Mouse (Mus musculus): ENCODE results near the gene Pir. TPM values are rescaled to one million over a fixed set of nuclear protein-coding genes. Genes with fewer than 3 reads are reported as not detected.

The Pir gene
- 1 to 10 TPM; 3.9 to 4.4 TPM for total RNA-seq (2021)
- long read RNA-seq, partial matches to known transcripts, result 0 of 5 reads
- long read RNA-seq, other reads (novel, unspliced or antisense), result 1 of 5 reads

DNA sequence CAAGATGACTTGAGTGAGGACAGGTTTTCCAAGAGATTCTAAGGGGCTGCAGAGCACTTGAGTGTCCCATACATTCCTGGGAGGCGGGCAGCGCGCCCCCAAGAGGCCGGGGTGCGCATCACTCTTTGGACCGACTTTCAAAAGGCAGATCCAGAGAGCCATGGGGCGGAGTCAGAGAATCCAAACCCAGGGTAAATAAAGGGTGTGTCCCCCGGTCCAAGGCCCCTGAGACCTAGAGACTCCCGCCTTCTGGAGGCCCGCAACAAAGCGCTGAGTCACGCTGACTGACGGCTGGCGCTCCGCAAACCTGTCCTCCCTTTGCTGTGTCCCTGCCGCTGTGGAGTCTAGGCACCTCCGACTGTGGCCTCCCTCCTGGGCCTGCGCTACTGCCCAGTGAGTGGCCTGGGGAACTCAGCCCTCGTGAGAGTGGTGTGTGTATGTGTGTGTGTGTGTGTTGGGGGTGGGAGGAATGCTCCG is at the start of gene Pir:
Gene Pir (plus strand): TSS at position 87 of the 477 bp plus-strand sequence.
- DNase-seq (ENCODE audit: low spot score in 2 of 2), result peak; percentile 14 to 44

DNA sequence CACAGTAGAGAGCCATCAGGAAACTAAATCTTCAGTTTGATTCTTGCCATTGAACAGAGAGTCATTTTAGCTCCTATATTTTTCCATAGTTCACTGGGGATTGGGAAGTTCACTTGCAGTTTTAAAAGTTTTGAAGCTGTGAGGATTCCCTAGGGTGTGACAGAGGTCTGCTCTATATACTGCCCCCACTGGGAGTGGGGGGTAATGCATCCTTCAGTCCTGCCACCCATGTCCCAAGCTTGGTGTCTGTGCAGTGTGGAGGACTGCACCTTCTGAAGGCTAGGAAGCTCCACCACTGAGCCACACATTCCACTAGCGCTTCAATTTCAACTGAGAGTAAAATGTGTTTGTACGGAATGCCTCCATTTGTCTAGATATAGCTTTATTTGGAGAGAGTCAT is 47.2 kb upstream of the Pir start:
- DNase-seq (ENCODE audit: low spot score in 2 of 2), result no peak

DNA sequence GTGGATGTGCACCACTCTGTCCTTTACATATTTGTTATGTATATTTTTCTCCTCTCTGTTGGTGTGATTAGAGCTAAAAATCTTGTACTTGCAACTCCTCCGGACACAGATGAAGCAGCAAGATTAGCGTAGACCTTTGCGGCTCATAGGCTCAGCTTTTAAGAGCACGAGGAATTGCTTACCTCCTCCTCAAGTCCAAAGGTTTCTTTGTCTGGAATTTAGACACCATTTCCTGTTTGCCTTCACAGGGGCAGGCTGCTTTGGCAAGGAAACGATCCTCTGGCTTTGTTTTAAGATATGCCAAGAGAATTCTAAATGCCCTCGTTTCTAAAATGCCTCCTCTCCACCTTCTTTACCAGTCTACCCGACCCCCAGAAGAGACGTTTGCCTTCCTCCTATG is 35.8 kb upstream of the Pir start:
- DNase-seq (ENCODE audit: low spot score in 2 of 2), result no peak

DNA sequence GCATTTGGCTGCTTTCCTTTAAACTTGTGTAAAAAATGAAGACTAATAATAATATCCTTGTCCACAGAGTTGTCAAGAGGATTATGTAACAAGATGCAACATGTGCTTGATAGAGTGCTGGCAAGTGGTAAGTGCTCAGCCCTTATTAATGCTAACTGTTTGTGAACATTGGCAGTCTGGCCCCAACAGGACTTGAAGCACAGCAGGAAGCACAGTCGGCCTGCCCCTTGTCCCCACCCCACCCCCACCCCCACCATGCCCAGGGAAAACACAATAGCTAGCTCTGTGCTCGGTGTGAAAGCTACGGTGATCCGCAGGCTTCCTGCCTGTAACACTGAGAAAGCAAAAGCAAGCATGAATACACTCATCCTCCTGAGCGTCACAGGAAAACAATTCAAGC is 23.5 kb upstream of the Pir start:
- DNase-seq (ENCODE audit: low spot score in 2 of 2), result no peak

DNA sequence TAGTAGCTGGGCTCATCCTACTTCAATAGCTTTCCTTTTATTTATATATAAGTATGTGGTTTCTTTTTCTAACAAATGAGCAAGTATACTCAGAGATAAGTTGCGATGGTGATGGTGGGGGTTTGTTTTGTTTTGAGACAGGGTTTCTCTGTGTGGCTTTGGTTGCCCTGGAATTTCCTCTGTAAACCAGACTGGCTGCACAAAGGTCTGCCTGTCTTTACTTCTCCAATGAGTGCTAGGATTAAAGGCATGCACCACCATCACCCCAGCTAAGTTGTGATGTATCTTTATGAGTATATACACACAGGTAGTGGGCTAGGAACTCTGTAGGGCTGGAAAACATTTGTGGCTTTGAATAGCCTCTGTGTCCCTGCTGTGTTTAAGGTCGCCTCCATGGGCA is 22.4 kb upstream of the Pir start:
- DNase-seq (ENCODE audit: low spot score in 2 of 2), result no peak

DNA sequence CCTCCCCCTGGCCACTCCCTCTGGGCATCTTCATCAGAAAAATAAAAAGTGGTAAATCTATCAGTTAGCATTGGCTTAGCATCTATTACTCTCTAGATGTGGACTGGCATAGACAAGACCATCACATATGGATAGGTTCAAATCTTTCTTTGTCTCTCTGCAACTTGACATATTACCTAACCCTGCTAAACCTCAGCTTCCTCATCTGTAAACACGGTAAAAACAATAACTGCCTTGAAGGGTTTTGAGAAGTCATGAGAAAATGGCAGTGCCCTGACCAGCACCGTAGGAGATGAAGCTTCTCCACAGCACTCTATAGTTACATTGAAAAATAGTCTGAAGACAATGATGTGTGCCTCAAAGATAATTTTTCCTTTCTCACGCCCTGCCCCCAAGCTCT is 12.6 kb upstream of the Pir start:
- DNase-seq (ENCODE audit: low spot score in 2 of 2), result no peak

- DNase-seq (ENCODE audit: low spot score in 2 of 2), result no peak
Observed at GRCm38 (mm10) chrX:164258057-164258456, 11.1 kb upstream of the Pir start, which contains the start of gene Bmx. Bmx (minus strand) TSS chrX:164258193.

DNA sequence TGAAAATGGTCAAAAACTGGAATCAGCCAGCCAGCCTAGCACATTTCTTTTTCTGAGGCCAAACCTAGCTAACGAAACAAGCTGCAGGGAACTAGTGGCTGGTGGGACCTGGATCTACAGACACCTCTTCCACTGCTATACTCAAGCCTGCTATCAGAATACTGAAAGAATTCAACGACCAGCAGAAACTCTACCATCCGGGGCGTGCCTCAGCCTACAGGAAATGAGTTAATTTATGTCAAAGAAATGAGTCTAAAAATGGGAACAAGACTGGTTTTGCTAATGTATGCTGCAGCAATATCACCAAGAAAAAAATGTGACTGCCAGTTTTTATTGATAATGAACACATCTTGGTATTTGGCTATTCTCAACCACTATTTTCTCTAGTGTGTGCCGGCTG is 10.5 kb upstream of the Pir start:
- DNase-seq (ENCODE audit: low spot score in 2 of 2), result no peak

DNA sequence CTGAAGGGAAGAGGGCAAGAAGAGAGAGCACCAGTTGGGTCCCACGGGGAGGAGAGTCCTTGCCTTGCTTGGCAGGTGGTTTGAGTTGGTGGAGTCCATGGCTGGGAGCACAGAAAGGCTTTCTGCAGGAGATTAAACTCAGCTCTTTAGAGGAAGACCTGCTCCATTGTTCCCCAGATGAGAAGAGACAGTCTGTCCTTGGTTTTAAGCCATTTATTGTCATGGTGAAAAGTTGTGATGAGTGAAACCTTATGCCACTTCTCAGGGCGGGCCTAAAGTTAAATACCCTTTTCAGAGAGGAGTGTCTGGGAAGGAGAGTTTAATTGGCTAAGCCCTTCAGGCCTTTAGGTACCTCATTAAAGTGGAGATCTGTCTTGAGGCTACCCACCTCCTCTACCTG is 6.9 kb upstream of the Pir start:
- DNase-seq (ENCODE audit: low spot score in 2 of 2), result no peak

DNA sequence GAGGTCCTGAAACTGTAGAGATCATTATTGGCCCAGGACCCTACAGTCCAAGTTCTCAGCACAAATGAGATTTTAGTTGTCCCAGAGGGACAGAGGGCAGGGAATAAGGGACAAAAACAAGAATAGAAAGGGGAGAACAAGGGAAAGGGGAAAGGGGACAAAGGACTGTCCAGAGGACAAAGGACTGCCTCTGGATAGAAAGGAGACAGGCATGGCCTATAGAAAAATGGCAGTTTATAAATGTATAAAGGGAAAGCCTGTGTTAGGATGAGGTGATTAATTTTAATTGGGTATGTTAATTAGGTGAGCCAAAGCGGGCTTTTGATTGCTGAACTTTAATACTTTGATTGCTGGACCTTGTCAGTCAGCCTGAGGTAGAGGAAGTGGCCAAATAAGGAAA is 4.3 kb upstream of the Pir start:
- DNase-seq (ENCODE audit: low spot score in 2 of 2), result no peak

DNA sequence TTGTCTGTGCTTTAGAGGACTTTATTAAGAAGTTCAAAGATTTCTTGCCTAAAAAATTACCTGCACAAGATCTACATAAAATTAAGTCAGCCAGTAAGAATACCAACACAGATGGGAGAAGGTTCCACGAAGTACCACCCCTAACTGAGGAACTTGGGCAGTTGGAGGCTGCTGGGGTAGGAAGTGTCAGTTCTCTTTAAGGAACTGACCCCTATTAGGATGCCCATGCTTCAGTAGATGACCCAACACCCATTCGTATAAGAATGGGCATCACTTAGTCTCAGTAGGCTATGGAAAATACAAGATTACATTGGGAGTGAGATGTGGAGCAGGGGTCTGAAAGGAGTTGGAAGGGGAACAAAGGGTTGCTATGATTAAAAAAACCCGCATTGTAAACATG is 1.4 kb downstream of the Pir start:
- no peak for DNase-seq (ENCODE audit: low spot score in 2 of 2)

DNA sequence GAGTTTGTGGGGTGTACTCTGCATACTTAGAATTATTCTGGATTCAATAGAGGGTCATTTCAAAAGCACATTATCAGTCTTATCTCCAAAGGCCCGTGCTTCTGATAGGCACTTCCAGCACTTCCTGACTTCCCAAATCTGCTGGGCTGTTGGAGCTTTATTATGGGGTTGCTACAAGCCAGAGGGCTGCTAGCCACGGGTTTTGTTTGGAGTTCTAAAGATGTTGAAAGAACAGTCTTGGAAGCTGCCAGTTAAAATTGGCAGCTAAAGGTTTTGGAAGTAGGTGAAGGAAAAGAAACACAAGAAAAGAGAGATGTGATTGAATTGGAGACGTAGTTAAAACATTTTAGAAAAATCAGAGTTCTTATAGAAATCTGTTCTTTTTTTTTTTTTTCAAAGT is 6.4 kb downstream of the Pir start:
- no peak for DNase-seq (ENCODE audit: low spot score in 2 of 2)

GRCm38 (mm10) chrX:164280918-164281647 is 11.9 kb downstream of the Pir start:
- DNase-seq (ENCODE audit: low spot score in 2 of 2), result no peak

- no peak for DNase-seq (ENCODE audit: low spot score in 2 of 2)
Observed at GRCm38 (mm10) chrX:164283808-164284207, 14.6 kb downstream of the Pir start.

GRCm38 (mm10) chrX:164287077-164287476 is 17.9 kb downstream of the Pir start:
- peak; percentile 18 to 22 for DNase-seq (ENCODE audit: low spot score in 2 of 2)

DNA sequence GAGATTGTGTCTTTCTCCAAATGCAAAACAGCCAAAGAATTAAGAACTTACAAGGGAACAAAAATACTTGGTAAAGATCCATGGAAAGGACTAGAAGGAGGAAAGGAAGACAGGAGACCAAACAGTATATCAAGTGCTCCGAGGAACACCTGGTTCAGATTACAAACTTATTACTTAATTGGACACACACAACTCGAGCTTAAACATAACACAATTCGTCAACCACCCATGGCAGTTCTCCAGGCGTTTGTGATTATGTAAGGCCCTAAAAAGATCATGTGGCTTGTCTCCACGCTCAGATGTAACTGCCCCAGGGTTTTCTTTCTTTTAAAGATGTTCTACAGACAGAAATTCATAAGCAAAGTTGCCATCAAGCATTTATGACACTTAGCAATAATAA is 22.0 kb downstream of the Pir start:
- DNase-seq (ENCODE audit: low spot score in 2 of 2), result no peak

DNA sequence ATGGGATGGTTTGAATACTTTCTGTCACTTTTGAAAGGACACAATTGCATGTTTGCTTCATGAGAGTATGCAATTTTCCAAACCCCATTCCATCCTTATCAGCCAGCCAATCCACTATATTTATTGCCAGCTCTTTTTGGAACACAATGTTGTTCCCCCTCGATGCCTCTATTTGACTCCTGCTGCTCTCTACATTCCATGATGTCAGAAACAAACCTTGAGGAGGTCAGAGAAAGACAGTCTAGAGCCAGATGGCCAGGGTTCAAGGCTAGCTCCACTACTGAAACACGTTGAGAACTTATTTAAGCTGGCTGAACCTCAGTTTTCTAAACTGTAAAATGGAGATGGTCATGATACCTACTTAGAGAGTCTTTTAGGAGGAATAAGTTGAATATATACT is 37.1 kb downstream of the Pir start:
- no peak for DNase-seq (ENCODE audit: low spot score in 2 of 2)

- DNase-seq (ENCODE audit: low spot score in 2 of 2), result no peak
Observed at GRCm38 (mm10) chrX:164313876-164314275, 44.7 kb downstream of the Pir start.

- DNase-seq (ENCODE audit: low spot score in 2 of 2), result no peak
Observed at GRCm38 (mm10) chrX:164318554-164318953, 49.4 kb downstream of the Pir start.

- no peak for DNase-seq (ENCODE audit: low spot score in 2 of 2)
Observed at GRCm38 (mm10) chrX:164320031-164320430, 50.9 kb downstream of the Pir start.

- DNase-seq (ENCODE audit: low spot score in 2 of 2), result no peak
Observed at GRCm38 (mm10) chrX:164322492-164322891, 53.3 kb downstream of the Pir start.

GRCm38 (mm10) chrX:164323391-164323913 is 54.3 kb downstream of the Pir start:
- DNase-seq (ENCODE audit: low spot score in 2 of 2), result no peak

- DNase-seq (ENCODE audit: low spot score in 2 of 2), result no peak
Observed at GRCm38 (mm10) chrX:164330351-164330750, 61.2 kb downstream of the Pir start.
